ENCODE assay signal across 10 mouse cellular contexts in the genomic region with DNA sequence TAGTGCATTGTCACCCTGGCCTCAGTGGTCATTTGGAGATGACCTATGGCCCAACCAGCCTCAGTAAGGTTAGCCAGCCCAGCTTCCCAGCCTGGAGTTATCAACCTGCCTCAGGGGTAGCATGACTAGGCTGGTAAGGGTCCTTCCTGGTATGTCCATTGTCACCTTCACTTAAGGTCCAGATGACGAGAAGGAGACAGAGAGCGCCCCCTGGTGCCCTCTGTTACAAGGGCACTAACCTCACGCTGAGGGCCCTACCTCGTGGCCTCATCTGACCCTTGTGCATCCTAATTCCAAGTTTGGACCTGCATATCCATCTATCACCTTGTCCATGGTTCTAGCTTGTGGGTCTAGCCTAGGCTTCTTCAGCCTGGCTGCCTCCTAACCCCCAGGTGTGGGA. TPM values are rescaled to one million over a fixed set of nuclear protein-coding genes. Genes with fewer than 3 reads are reported as not detected.
DNase-seq lines count a peak whose midpoint lies in the region; ATAC-seq and TF ChIP-seq lines count a peak whose summit lies in the region.
"Had no signal": no experiment of that assay in that cellular context is flagged by ENCODE, and none has a peak within 500 bp of the region (broad histone marks: within the 10 kb centered on the region; RNA-seq: fewer than 3 reads in every experiment).

No protein-coding gene starts in this region.

- WGBS in forebrain, embryonic 11.5 days = 20% methylated on average over 4 of the region's 4 CpGs
- 12% methylated on average over 4 of the region's 4 CpGs for WGBS in forebrain, embryonic 16.5 days
- WGBS in neural tube, embryonic 15.5 days = 14% methylated on average over 4 of the region's 4 CpGs

- H3K27ac ChIP-seq in forebrain, embryonic 11.5 days (ENCODE audit: low read depth, low read length) = no peak overlapping the region
- H3K27ac ChIP-seq in forebrain, embryonic 16.5 days (ENCODE audit: low read length) = no peak overlapping the region
- no peak overlapping the region for H3K27ac ChIP-seq in neural tube, embryonic 15.5 days (replicated peaks)
- H3K27ac ChIP-seq: hindbrain, embryonic 15.5 days had no signal

- no peak overlapping the region for H3K4me2 ChIP-seq in forebrain, embryonic 11.5 days (ENCODE audit: low read depth, low read length, severe bottlenecking)
- no peak overlapping the region for H3K4me2 ChIP-seq in forebrain, embryonic 16.5 days (ENCODE audit: low read length)
- no peak overlapping the region for H3K4me2 ChIP-seq in neural tube, embryonic 15.5 days
- H3K4me2 ChIP-seq: hindbrain, embryonic 15.5 days had no signal

- no peaks in the 10 kb centered on the region for H3K27me3 ChIP-seq in forebrain, embryonic 11.5 days (ENCODE audit: control insufficient read depth, insufficient read depth, low read length)
- H3K27me3 ChIP-seq in forebrain, embryonic 16.5 days (replicated peaks; ENCODE audit: control insufficient read depth, insufficient read depth, low read length) = no peaks in the 10 kb centered on the region
- no peaks in the 10 kb centered on the region for H3K27me3 ChIP-seq in neural tube, embryonic 15.5 days (replicated peaks)
- H3K27me3 ChIP-seq: hindbrain, embryonic 15.5 days had no signal

- no peak for ATAC-seq in forebrain, embryonic 11.5 days (replicated peaks; ENCODE audit: low FRiP score)
- no peak for ATAC-seq in forebrain, embryonic 16.5 days
- no peak for ATAC-seq in neural tube, embryonic 15.5 days (ENCODE audit: low FRiP score)

- no peak overlapping the region for H3K4me3 ChIP-seq in forebrain, embryonic 11.5 days (ENCODE audit: low read depth, low read length)
- no peak overlapping the region for H3K4me3 ChIP-seq in forebrain, embryonic 16.5 days (replicated peaks; ENCODE audit: low read length)
- no peak overlapping the region for H3K4me3 ChIP-seq in neural tube, embryonic 15.5 days (replicated peaks)
- H3K4me3 ChIP-seq: hindbrain, embryonic 15.5 days; myocyte had no signal

- H3K9me3 ChIP-seq in forebrain, embryonic 11.5 days (ENCODE audit: control insufficient read depth, low read length) = no peaks in the 10 kb centered on the region
- no peaks in the 10 kb centered on the region for H3K9me3 ChIP-seq in forebrain, embryonic 16.5 days (ENCODE audit: control insufficient read depth, low read length)
- no peaks in the 10 kb centered on the region for H3K9me3 ChIP-seq in neural tube, embryonic 15.5 days (replicated peaks)
- H3K9me3 ChIP-seq: hindbrain, embryonic 15.5 days had no signal

- no peak overlapping the region for H3K9ac ChIP-seq in forebrain, embryonic 11.5 days (ENCODE audit: low read length)
- H3K9ac ChIP-seq in forebrain, embryonic 16.5 days (replicated peaks; ENCODE audit: low read depth, low read length) = no peak overlapping the region
- H3K9ac ChIP-seq in neural tube, embryonic 15.5 days (replicated peaks) = no peak overlapping the region
- H3K9ac ChIP-seq: hindbrain, embryonic 15.5 days had no signal

- peak; percentile 70 for DNase-seq in forebrain, embryonic 11.5 days (ENCODE audit: low spot score)
- peak; percentile 56 for DNase-seq in neural tube, embryonic 10.5 days (ENCODE audit: extremely low spot score, low spot score)
- DNase-seq in brain, embryonic 14.5 days (ENCODE audit: low read depth) = peak; percentile 36
- DNase-seq in gastrocnemius, adult 8-10 months (ENCODE audit: low spot score in 2 of 2) = peak; percentile 52 to 53
- DNase-seq in lung, adult 18-20 months = peak; percentile 65 to 71
- DNase-seq in thymus, postnatal 14 days = peak; percentile 36

- H3K36me3 ChIP-seq in forebrain, embryonic 11.5 days (ENCODE audit: control insufficient read depth, insufficient read depth, low read length) = no peaks in the 10 kb centered on the region
- H3K36me3 ChIP-seq in forebrain, embryonic 16.5 days (ENCODE audit: control insufficient read depth, insufficient read depth) = no peaks in the 10 kb centered on the region
- no peaks in the 10 kb centered on the region for H3K36me3 ChIP-seq in neural tube, embryonic 15.5 days
- H3K36me3 ChIP-seq: hindbrain, embryonic 15.5 days had no signal

- no peak for TF ChIP-seq POLR2A in brain, embryonic 14.5 days (IDR thresholded peaks at IDR 0.05; ENCODE audit: borderline replicate concordance, extremely low read depth, insufficient read depth, insufficient read length, poor library complexity, severe bottlenecking)

- H3K4me1 ChIP-seq in forebrain, embryonic 11.5 days (replicated peaks; ENCODE audit: control insufficient read depth, insufficient read depth, low read length) = peaks cover 6% of the 10 kb centered on the region; the same call in 1 of the 2 replicates
- peaks cover 13% of the 10 kb centered on the region for H3K4me1 ChIP-seq in forebrain, embryonic 16.5 days (replicated peaks; ENCODE audit: control insufficient read depth, insufficient read depth, low read length)
- peaks cover 10% of the 10 kb centered on the region for H3K4me1 ChIP-seq in neural tube, embryonic 15.5 days

- peak; percentile 56; the same call in 1 of the 2 replicates for TF ChIP-seq CTCF in brain, embryonic 14.5 days (IDR thresholded peaks at IDR 0.05; ENCODE audit: borderline replicate concordance, extremely low read depth, insufficient read depth, insufficient read length)

RNA-seq across cellular contexts. Expression of gene Zcchc14, which starts 32.7 kb away (rescaled TPM):
- polyA plus RNA-seq in forebrain, embryonic 11.5 days (2014; fragmentation: Nextera tagmentation; extraction: Ambion mirVana) = 27.1 and 27.4 TPM in 2 replicates
- polyA plus RNA-seq in forebrain, embryonic 16.5 days (2015; fragmentation: Nextera tagmentation; extraction: Ambion mirVana) = 37.3 and 38.5 TPM in 2 replicates
- polyA plus RNA-seq in neural tube, embryonic 15.5 days (2015; fragmentation: Nextera tagmentation; extraction: Ambion mirVana) = 16.7 and 21.3 TPM in 2 replicates
- polyA plus RNA-seq in brain, embryonic 14.5 days (2012; rRNA removed) = 66.6 and 84.4 TPM in 2 replicates
- total RNA-seq in gastrocnemius, adult 8-10 months (2022) = 10 to 100 TPM; 14.2 to 19.2 (median 15.7) TPM

RNA-seq across cellular contexts. Expression of gene Jph3, which starts 44.0 kb away (rescaled TPM):
- 8.9 and 9.4 TPM in 2 replicates for polyA plus RNA-seq in forebrain, embryonic 11.5 days (2014; fragmentation: Nextera tagmentation; extraction: Ambion mirVana)
- 93.4 and 95.3 TPM in 2 replicates for polyA plus RNA-seq in forebrain, embryonic 16.5 days (2015; fragmentation: Nextera tagmentation; extraction: Ambion mirVana)
- 107 and 133 TPM in 2 replicates for polyA plus RNA-seq in neural tube, embryonic 15.5 days (2015; fragmentation: Nextera tagmentation; extraction: Ambion mirVana)
- 28.7 and 57.2 TPM in 2 replicates for polyA plus RNA-seq in brain, embryonic 14.5 days (2012; rRNA removed)
- not detected for total RNA-seq in gastrocnemius, adult 8-10 months (2022)
- polyA plus RNA-seq: myocyte had no signal
